Mouse (Mus musculus): ENCODE data around the gene Myo9a. TPM values are rescaled to one million over a fixed set of nuclear protein-coding genes. Genes with fewer than 3 reads are reported as not detected.

The Myo9a gene
- 13.3 and 15.7 TPM in 2 replicates for polyA plus RNA-seq (2014; fragmentation: Nextera tagmentation; extraction: Ambion mirVana)

- Histone ChIP-seq H3K4me3 (ENCODE audit: low read depth, low read length) (peak within 1 kb of the TSS; percentile 87), H3K9ac (replicated peaks; ENCODE audit: low read length) (peak within 1 kb of the TSS; percentile 89), H3K27me3 (ENCODE audit: control insufficient read depth, insufficient read depth, low read length) (no peaks in the 10 kb centered on the region), H3K27ac (replicated peaks; ENCODE audit: low read depth, low read length) (peak within 1 kb of the TSS; percentile 82), H3K36me3 (replicated peaks; ENCODE audit: control insufficient read depth, insufficient read depth, low read depth, low read length) (no peaks in the 10 kb centered on the region), H3K4me2 (ENCODE audit: low read depth, low read length) (peak within 1 kb of the TSS; percentile 73), H3K4me1 (ENCODE audit: control insufficient read depth, insufficient read depth, low read length) (no peaks in the 10 kb centered on the region; the same call in 1 of the 2 replicates), H3K9me3 (replicated peaks; ENCODE audit: control insufficient read depth, low read length) (no peaks in the 10 kb centered on the region)
- ATAC-seq (replicated peaks; ENCODE audit: insufficient number of reproducible peaks, low FRiP score, low TSS enrichment, low read depth) = peak; percentile 93
- DNase-seq (ENCODE audit: low spot score) = peak; percentile 99
- WGBS = under 1% methylated on average over 57 of the region's 59 CpGs
Measured at GRCm38 (mm10) chr9:59750267-59751065, at the start of gene Myo9a, which contains the start of gene Senp8. Gene Myo9a, plus strand, starts transcription at chr9:59750896. Gene Senp8, minus strand, starts transcription at chr9:59750710.

- no peak for ATAC-seq (replicated peaks; ENCODE audit: insufficient number of reproducible peaks, low FRiP score, low TSS enrichment, low read depth)
Measured at GRCm38 (mm10) chr9:59701094-59701493, 49.6 kb upstream of the Myo9a start.

GRCm38 (mm10) chr9:59703099-59703498 is 47.6 kb upstream of the Myo9a start:
- no peak overlapping the region for H3K27ac ChIP-seq (replicated peaks; ENCODE audit: low read depth, low read length)
- no peaks in the 10 kb centered on the region for H3K27me3 ChIP-seq (ENCODE audit: control insufficient read depth, insufficient read depth, low read length)
- H3K4me3 ChIP-seq (ENCODE audit: low read depth, low read length) = no peak overlapping the region
- no peak overlapping the region for H3K4me2 ChIP-seq (ENCODE audit: low read depth, low read length)
- H3K36me3 ChIP-seq (replicated peaks; ENCODE audit: control insufficient read depth, insufficient read depth, low read depth, low read length) = no peaks in the 10 kb centered on the region
- ATAC-seq (replicated peaks; ENCODE audit: insufficient number of reproducible peaks, low FRiP score, low TSS enrichment, low read depth) (no peak), DNase-seq (ENCODE audit: low spot score) (no peak)
- H3K9ac ChIP-seq (replicated peaks; ENCODE audit: low read length) = no peak overlapping the region
- no peaks in the 10 kb centered on the region for H3K4me1 ChIP-seq (ENCODE audit: control insufficient read depth, insufficient read depth, low read length)
- H3K9me3 ChIP-seq (replicated peaks; ENCODE audit: control insufficient read depth, low read length) = no peaks in the 10 kb centered on the region
- 63% methylated on average over 6 of the region's 6 CpGs for WGBS

More at GRCm38 (mm10) chr9:59701094-59701493, 49.6 kb upstream of the Myo9a start:
- H3K4me3 ChIP-seq (ENCODE audit: low read depth, low read length) = no peak overlapping the region
- no peak overlapping the region for H3K9ac ChIP-seq (replicated peaks; ENCODE audit: low read length)
- H3K4me1 ChIP-seq (ENCODE audit: control insufficient read depth, insufficient read depth, low read length) = no peaks in the 10 kb centered on the region
- H3K36me3 ChIP-seq (replicated peaks; ENCODE audit: control insufficient read depth, insufficient read depth, low read depth, low read length) = no peaks in the 10 kb centered on the region
- no peaks in the 10 kb centered on the region for H3K27me3 ChIP-seq (ENCODE audit: control insufficient read depth, insufficient read depth, low read length)
- H3K27ac ChIP-seq (replicated peaks; ENCODE audit: low read depth, low read length) = no peak overlapping the region
- no peaks in the 10 kb centered on the region for H3K9me3 ChIP-seq (replicated peaks; ENCODE audit: control insufficient read depth, low read length)
- H3K4me2 ChIP-seq (ENCODE audit: low read depth, low read length) = no peak overlapping the region
- DNase-seq (ENCODE audit: low spot score) = no peak
- 82% methylated on average over 7 of the region's 7 CpGs for WGBS

GRCm38 (mm10) chr9:59706850-59707825 is 43.6 kb upstream of the Myo9a start:
- Histone ChIP-seq H3K4me2 (ENCODE audit: low read depth, low read length) (no peak overlapping the region), H3K9ac (replicated peaks; ENCODE audit: low read length) (no peak overlapping the region), H3K27ac (replicated peaks; ENCODE audit: low read depth, low read length) (no peak overlapping the region), H3K27me3 (ENCODE audit: control insufficient read depth, insufficient read depth, low read length) (no peaks in the 10 kb centered on the region), H3K9me3 (replicated peaks; ENCODE audit: control insufficient read depth, low read length) (no peaks in the 10 kb centered on the region), H3K36me3 (replicated peaks; ENCODE audit: control insufficient read depth, insufficient read depth, low read depth, low read length) (no peaks in the 10 kb centered on the region), H3K4me1 (ENCODE audit: control insufficient read depth, insufficient read depth, low read length) (no peaks in the 10 kb centered on the region), H3K4me3 (ENCODE audit: low read depth, low read length) (no peak overlapping the region)
- WGBS = 56% methylated on average over 10 of the region's 10 CpGs
- ATAC-seq (replicated peaks; ENCODE audit: insufficient number of reproducible peaks, low FRiP score, low TSS enrichment, low read depth) (no peak), DNase-seq (ENCODE audit: low spot score) (no peak)

GRCm38 (mm10) chr9:59709225-59709624 is 41.5 kb upstream of the Myo9a start:
- H3K4me1 ChIP-seq (ENCODE audit: control insufficient read depth, insufficient read depth, low read length) = no peaks in the 10 kb centered on the region
- DNase-seq (ENCODE audit: low spot score) (no peak), ATAC-seq (replicated peaks; ENCODE audit: insufficient number of reproducible peaks, low FRiP score, low TSS enrichment, low read depth) (no peak)
- 84% methylated on average over 3 of the region's 3 CpGs for WGBS
- H3K9me3 ChIP-seq (replicated peaks; ENCODE audit: control insufficient read depth, low read length) = no peaks in the 10 kb centered on the region
- H3K4me2 ChIP-seq (ENCODE audit: low read depth, low read length) = no peak overlapping the region
- H3K9ac ChIP-seq (replicated peaks; ENCODE audit: low read length) = no peak overlapping the region
- H3K27me3 ChIP-seq (ENCODE audit: control insufficient read depth, insufficient read depth, low read length) = no peaks in the 10 kb centered on the region
- no peak overlapping the region for H3K4me3 ChIP-seq (ENCODE audit: low read depth, low read length)
- H3K36me3 ChIP-seq (replicated peaks; ENCODE audit: control insufficient read depth, insufficient read depth, low read depth, low read length) = no peaks in the 10 kb centered on the region
- H3K27ac ChIP-seq (replicated peaks; ENCODE audit: low read depth, low read length) = no peak overlapping the region

GRCm38 (mm10) chr9:59716275-59716898 is 34.3 kb upstream of the Myo9a start:
- ATAC-seq (replicated peaks; ENCODE audit: insufficient number of reproducible peaks, low FRiP score, low TSS enrichment, low read depth) = no peak
- Histone ChIP-seq H3K27me3 (ENCODE audit: control insufficient read depth, insufficient read depth, low read length) (no peaks in the 10 kb centered on the region), H3K4me1 (ENCODE audit: control insufficient read depth, insufficient read depth, low read length) (no peaks in the 10 kb centered on the region), H3K9ac (replicated peaks; ENCODE audit: low read length) (no peak overlapping the region), H3K36me3 (replicated peaks; ENCODE audit: control insufficient read depth, insufficient read depth, low read depth, low read length) (no peaks in the 10 kb centered on the region), H3K27ac (replicated peaks; ENCODE audit: low read depth, low read length) (no peak overlapping the region), H3K9me3 (replicated peaks; ENCODE audit: control insufficient read depth, low read length) (no peaks in the 10 kb centered on the region), H3K4me2 (ENCODE audit: low read depth, low read length) (no peak overlapping the region), H3K4me3 (ENCODE audit: low read depth, low read length) (no peak overlapping the region)
- 77% methylated on average over 7 of the region's 7 CpGs for WGBS
- DNase-seq (ENCODE audit: low spot score) = no peak

- Histone ChIP-seq H3K4me3 (ENCODE audit: low read depth, low read length) (no peak overlapping the region), H3K27ac (replicated peaks; ENCODE audit: low read depth, low read length) (no peak overlapping the region), H3K4me2 (ENCODE audit: low read depth, low read length) (no peak overlapping the region), H3K27me3 (ENCODE audit: control insufficient read depth, insufficient read depth, low read length) (no peaks in the 10 kb centered on the region), H3K9ac (replicated peaks; ENCODE audit: low read length) (no peak overlapping the region), H3K36me3 (replicated peaks; ENCODE audit: control insufficient read depth, insufficient read depth, low read depth, low read length) (no peaks in the 10 kb centered on the region), H3K9me3 (replicated peaks; ENCODE audit: control insufficient read depth, low read length) (no peaks in the 10 kb centered on the region), H3K4me1 (ENCODE audit: control insufficient read depth, insufficient read depth, low read length) (no peaks in the 10 kb centered on the region)
- ATAC-seq (replicated peaks; ENCODE audit: insufficient number of reproducible peaks, low FRiP score, low TSS enrichment, low read depth) (no peak), DNase-seq (ENCODE audit: low spot score) (no peak)
- WGBS = 84% methylated on average over 4 of the region's 4 CpGs
Measured at GRCm38 (mm10) chr9:59718237-59718636, 32.5 kb upstream of the Myo9a start.

Measured in embryonic facial prominence, embryonic 11.5 days (tissue).